Mouse (Mus musculus) embryonic facial prominence, embryonic 12.5 days (tissue): Measurements from ENCODE around the gene Zfp108. TPM values are rescaled to one million over a fixed set of nuclear protein-coding genes. Genes with fewer than 3 reads are reported as not detected.

Experiments used
- ATAC-seq: fragments of 200-750 bp; cut with Nextera tagmentation; 2 replicates; pipeline ENCODE4 v1.8.0; 2017; ENCODE audit not compliant: insufficient number of reproducible peaks, insufficient read depth, low FRiP score, low TSS enrichment
- H3K27ac ChIP-seq: fragments of 300-500 bp; sonication (generic); 2 replicates; pipeline ENCODE4 v1.5.1; 2016; ENCODE audit warnings: mild to moderate bottlenecking
- H3K27me3 ChIP-seq: fragments of 300-500 bp; sonication (generic); 2 replicates; pipeline ENCODE4 v1.6.1; 2016; ENCODE audit warnings: mild to moderate bottlenecking, moderate library complexity
- H3K36me3 ChIP-seq: fragments of 300-500 bp; sonication (generic); 2 replicates; pipeline ENCODE4 v1.6.1; 2016; ENCODE audit warnings: mild to moderate bottlenecking
- H3K4me1 ChIP-seq: fragments of 300-500 bp; sonication (generic); 2 replicates; pipeline ENCODE4 v1.6.1; 2016
- H3K4me2 ChIP-seq: fragments of 300-500 bp; sonication (generic); replicated peaks from 2 replicates; pipeline ENCODE4 v1.6.1; 2016; ENCODE audit warnings: mild to moderate bottlenecking, moderate library complexity
- H3K4me3 ChIP-seq: fragments of 300-500 bp; sonication (generic); 2 replicates; pipeline ENCODE4 v1.5.1; 2016; ENCODE audit warnings: mild to moderate bottlenecking
- H3K9ac ChIP-seq: fragments of 300-500 bp; sonication (generic); 2 replicates; pipeline ENCODE4 v1.6.1; 2016; ENCODE audit warnings: mild to moderate bottlenecking, moderate library complexity
- H3K9me3 ChIP-seq: fragments of 300-500 bp; sonication (generic); 2 replicates; pipeline ENCODE4 v1.6.1; 2016; ENCODE audit warnings: mild to moderate bottlenecking, moderate library complexity
- WGBS: fragments of 180-500 bp; shearing (Covaris S2); methylation state at CpG from one replicate; pipeline ENCODE4 v1.1.7; 2016; 5-methylcytosine and 5-hydroxymethylcytosine counted together
- polyA plus RNA-seq: library from polyadenylated mRNA; unstranded; fragments of >200 nt; fragmentation: Nextera tagmentation; extraction: Ambion mirVana; gene quantifications from 2 replicates; pipeline ENCODE4 v1.2.1, GENCODE M21; 2016

The Zfp108 gene
- polyA plus RNA-seq: 5.3 and 5.6 TPM in 2 replicates

DNA sequence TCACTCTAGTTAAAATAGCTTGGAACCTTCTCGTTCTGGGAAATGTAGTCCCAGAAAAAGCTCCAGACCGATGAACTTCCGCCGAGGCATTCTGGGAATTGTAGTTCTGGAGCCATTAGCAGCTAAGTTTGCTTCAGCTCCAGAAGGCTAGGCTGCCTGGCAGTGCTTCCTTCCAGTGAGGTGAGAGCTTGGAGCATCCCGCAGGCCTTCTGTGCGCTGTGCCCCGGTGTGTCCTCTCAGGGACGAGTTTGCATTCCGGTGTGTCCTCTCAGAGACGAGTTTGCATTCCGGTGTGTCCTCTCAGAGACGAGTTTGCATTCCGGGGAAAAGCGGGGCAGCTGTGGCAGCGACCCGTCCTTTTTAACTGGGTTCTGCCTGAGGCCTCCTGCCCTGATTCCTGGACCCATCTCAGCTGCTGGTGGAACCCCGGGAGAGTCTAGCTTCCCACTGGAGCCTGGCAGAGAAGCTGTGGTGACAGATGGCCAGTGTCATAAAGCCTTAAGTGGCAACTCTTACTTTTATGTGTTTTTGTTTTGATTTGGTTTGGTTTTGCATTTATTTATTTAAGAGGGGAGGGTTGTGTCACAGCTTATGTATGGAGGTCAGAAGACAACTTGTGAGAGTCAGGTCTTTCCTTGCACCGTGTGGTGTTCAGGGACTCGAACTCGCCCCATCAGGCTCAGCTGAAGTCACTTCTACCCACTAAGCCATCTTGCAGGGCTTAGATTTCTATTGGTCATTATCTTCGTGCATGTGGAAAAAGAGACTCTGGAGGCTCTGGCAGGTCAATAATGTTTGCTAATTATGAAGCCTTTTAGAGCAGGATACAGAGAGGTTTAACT lies at the start of gene Zfp108:
TSS of gene Zfp108 (plus strand) at position 162 of the 842 bp plus-strand sequence.
- ATAC-seq: peak; percentile 84
- 18% methylated on average over 21 of the region's 21 CpGs for WGBS
- peak within 1 kb of the TSS; percentile 52; the same call in 1 of the 2 replicates for H3K27ac ChIP-seq

DNA sequence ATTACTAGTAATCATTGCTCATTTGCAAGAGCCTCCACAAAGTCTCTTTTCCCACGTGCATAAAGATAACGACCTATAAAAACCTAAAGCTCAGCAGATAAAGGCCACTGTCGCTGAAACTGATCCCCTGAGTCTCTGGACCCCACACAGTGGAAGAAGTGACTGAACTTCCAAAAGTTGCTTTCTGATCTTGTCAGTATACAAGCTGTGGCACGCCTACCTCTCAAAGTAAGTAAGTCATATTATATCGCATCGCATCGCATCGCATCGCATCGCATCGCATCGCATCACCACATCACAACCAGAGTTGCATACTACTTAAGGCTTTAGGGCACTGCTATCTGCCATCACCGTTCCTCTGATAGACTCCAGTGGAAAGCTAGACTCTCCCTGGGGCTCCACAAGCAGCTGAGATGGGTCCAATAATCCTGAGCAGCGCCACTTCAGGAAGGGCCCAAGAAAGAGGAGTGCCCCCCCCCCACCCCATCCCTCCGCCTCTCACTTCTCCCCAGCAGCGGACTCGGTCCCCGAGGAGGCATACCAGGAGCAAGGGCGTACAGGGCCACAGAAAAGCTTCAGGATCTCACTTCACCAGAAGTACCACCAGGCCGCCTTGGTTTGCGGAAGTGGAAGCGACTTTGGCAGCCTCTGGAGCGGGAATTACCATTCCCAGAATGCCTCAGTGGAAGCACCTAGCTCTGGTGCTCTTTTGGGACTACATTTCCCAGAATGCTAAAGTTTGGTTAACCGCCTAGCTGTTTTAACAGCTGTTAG lies 46.9 kb upstream of the Zfp108 start:
- H3K27ac ChIP-seq: peak overlapping the region; percentile 73
- peak; percentile 86 for ATAC-seq
- no peaks in the 10 kb centered on the region for H3K27me3 ChIP-seq
- peak overlapping the region; percentile 65 for H3K4me3 ChIP-seq
- H3K4me2 ChIP-seq: peak overlapping the region; percentile 71
- 18% methylated on average over 24 of the region's 24 CpGs for WGBS
- H3K9ac ChIP-seq: peak overlapping the region; percentile 90
- peaks cover 25% of the 10 kb centered on the region for H3K36me3 ChIP-seq
- peaks cover 3% of the 10 kb centered on the region; the same call in 1 of the 2 replicates for H3K4me1 ChIP-seq
- H3K9me3 ChIP-seq: no peaks in the 10 kb centered on the region

More for the DNA sequence above, at the start of gene Zfp108:
- Histone ChIP-seq H3K4me3 (peak within 1 kb of the TSS; percentile 55), H3K36me3 (peaks cover 3% of the 10 kb centered on the region; the same call in 1 of the 2 replicates), H3K9me3 (no peaks in the 10 kb centered on the region), H3K4me1 (peaks cover 5% of the 10 kb centered on the region; the same call in 1 of the 2 replicates), H3K9ac (peak within 1 kb of the TSS; percentile 64), H3K4me2 (peak within 1 kb of the TSS; percentile 76), H3K27me3 (no peaks in the 10 kb centered on the region)

DNA sequence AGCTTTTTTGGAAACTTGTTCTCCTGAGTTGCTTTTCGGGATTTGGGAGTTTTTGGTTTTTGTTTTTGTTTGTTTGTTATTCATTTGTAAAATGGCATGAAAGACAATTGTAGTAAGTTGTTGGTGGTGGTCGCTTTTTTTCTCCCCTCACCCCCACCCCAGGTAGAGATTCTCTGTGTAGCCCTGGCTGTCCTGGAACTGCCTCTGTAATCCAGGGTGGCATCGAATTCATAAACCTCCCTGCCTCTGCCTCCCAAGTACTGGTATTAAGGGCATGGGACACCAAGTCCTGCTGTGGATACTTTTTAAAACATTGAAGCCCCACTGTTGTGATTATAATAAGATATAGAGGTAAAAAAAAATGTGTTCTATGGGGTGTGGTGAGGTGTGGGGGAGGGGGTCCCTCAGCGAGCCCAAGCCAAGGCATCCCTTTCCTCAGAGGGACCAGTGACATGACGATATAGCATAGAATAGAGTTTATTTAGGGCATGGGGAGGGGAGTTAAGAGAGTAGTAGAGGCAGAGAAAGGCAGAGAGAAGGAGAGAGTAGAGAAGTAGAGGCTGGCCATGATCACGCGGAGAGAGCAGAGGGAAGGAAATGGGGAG lies 46.2 kb upstream of the Zfp108 start:
- H3K4me2 ChIP-seq: peak overlapping the region; percentile 71
- ATAC-seq: no peak
- H3K9me3 ChIP-seq: no peaks in the 10 kb centered on the region
- H3K4me3 ChIP-seq: peak overlapping the region; percentile 65; the same call in 1 of the 2 replicates
- WGBS: 56% methylated on average over 7 of the region's 7 CpGs
- H3K9ac ChIP-seq: no peak overlapping the region
- H3K36me3 ChIP-seq: peaks cover 18% of the 10 kb centered on the region
- no peaks in the 10 kb centered on the region for H3K27me3 ChIP-seq
- H3K27ac ChIP-seq: no peak overlapping the region
- H3K4me1 ChIP-seq: peaks cover 3% of the 10 kb centered on the region; the same call in 1 of the 2 replicates

- Histone ChIP-seq H3K27me3 (no peaks in the 10 kb centered on the region), H3K4me3 (no peak overlapping the region), H3K36me3 (peaks cover 5% of the 10 kb centered on the region), H3K9ac (no peak overlapping the region), H3K9me3 (no peaks in the 10 kb centered on the region), H3K27ac (no peak overlapping the region), H3K4me2 (no peak overlapping the region), H3K4me1 (peaks cover 3% of the 10 kb centered on the region; the same call in 1 of the 2 replicates)
- whole genome bisulfite sequencing: 86% methylated on average over 2 of the region's 2 CpGs
- no peak for ATAC-seq
Observed at GRCm38 (mm10) chr7:24210296-24210695, 44.3 kb upstream of the Zfp108 start.

DNA sequence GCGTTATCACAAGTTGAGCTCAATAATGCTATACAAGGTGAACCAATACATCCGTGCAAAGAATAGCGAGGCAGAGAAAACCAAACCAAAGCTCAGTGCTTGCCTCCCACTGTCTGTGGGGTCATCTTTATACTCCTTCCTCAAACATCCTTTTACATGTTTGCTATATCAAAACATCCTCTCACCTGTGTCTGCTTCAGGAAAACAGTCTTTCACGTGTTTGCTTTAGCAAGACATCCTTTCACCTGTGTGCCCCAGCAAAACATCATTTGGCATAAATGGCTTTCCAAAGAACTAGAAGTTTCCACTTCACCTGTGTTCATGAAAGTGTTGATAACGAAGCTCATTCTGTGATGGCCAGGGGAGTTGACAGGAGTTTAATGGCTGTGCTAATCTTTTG lies 43.3 kb upstream of the Zfp108 start, which contains the start of gene Zfp111:
TSS of gene Zfp111 (minus strand) at position 101 of the 400 bp plus-strand sequence.
- Histone ChIP-seq H3K9me3 (no peaks in the 10 kb centered on the region), H3K36me3 (no peaks in the 10 kb centered on the region), H3K4me2 (no peak within 1 kb of the TSS), H3K27me3 (no peaks in the 10 kb centered on the region), H3K9ac (no peak within 1 kb of the TSS), H3K27ac (no peak within 1 kb of the TSS), H3K4me3 (no peak within 1 kb of the TSS), H3K4me1 (peaks cover 3% of the 10 kb centered on the region; the same call in 1 of the 2 replicates)
- WGBS: 80% methylated on average over 5 of the region's 5 CpGs
- ATAC-seq: no peak

DNA sequence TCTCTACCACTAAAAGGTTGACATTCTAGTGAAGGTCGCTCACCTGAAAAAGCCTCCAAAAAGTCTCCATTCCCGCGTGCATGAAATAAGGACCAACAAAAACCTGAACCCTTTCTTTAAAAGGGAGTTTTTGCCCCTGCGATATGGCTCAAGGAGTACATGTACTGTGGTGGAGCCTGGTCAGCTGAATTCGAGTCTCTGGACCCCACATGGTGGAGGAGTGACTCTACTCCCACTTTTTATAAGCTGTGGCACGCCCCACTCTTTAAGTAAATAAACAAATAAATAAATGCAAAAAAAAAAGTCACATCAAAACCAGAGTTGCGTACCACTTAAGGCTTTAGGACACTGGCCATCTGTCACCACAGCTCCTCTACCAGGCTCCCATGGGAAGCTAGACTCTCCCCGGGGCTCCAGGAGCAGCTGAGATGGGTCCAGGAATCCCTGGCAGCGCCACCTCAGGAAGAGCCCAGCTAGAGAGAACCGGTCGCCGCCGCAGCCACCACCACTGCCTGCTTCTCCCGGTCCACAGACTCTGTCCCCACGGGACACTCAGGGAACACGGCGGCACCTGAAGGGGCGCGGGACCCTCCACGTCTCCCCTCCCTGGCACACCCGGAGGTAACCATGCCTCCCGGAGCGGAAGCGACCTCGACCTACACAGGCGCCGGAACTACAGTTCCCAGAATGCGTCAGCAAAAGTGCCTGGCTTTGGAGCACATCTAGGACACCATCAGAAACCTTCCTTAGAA lies 17.4 kb upstream of the Zfp108 start, which contains the start of gene Zfp109:
TSS of gene Zfp109 (minus strand) at position 521 of the 752 bp plus-strand sequence.
- peak within 1 kb of the TSS; percentile 53 for H3K4me2 ChIP-seq
- no peaks in the 10 kb centered on the region for H3K9me3 ChIP-seq
- H3K36me3 ChIP-seq: peaks cover 16% of the 10 kb centered on the region; the same call in 1 of the 2 replicates
- 4% methylated on average over 28 of the region's 28 CpGs for WGBS
- peak within 1 kb of the TSS; percentile 70 for H3K4me3 ChIP-seq
- peak; percentile 80 for ATAC-seq
- H3K27ac ChIP-seq: no peak within 1 kb of the TSS
- no peaks in the 10 kb centered on the region for H3K27me3 ChIP-seq
- peak within 1 kb of the TSS; percentile 61 for H3K9ac ChIP-seq
- H3K4me1 ChIP-seq: no peaks in the 10 kb centered on the region

DNA sequence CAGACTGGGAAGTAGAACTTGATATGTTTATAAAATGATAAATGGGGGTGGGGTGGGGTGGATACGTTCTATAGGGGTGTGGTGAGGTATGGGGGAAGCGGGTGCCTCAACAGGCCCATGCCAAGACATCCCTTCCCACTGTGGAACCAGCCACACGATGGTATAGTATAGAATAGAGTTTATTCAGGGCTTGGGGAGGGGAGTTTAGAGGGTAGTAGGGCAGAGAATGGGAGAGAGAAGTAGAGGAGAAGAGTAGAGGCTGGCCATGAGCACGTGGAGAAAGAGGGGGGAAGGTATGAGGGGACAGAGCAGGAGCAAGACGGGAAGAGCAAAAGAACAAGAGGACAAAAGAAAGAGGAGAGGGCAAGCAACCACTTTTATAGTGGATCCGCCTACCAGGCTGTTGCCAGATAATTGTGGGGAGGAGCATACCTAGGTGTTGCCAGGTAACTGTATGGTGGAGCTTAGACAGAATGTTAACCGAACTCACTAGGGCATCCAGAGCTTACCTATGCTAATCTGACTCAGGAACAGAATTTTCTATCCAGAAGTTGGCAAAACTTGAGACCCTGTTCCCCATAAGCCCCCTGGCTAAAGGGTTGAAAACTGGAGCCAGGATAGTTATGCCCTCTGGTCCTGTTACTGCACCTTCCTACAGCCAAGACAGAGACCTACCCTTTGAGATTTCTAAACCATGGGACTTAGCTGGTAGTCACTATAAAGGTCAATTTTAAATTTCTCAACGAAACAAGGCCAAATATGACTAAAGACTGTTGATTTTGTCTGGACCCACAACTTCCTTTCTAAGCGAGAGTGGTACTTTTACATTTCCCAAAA lies 597 bp upstream of the Zfp108 start:
- H3K4me3 ChIP-seq: peak overlapping the region; percentile 55; the same call in 1 of the 2 replicates

GRCm38 (mm10) chr7:24259306-24259999 lies 4.9 kb downstream of the Zfp108 start:
- Histone ChIP-seq H3K9ac (no peak overlapping the region), H3K4me1 (peaks cover 5% of the 10 kb centered on the region; the same call in 1 of the 2 replicates), H3K27ac (no peak overlapping the region), H3K9me3 (no peaks in the 10 kb centered on the region), H3K4me2 (no peak overlapping the region), H3K27me3 (no peaks in the 10 kb centered on the region), H3K36me3 (peaks cover 23% of the 10 kb centered on the region), H3K4me3 (no peak overlapping the region)
- 90% methylated on average over 13 of the region's 13 CpGs for WGBS
- no peak for ATAC-seq

More for the DNA sequence above, 597 bp upstream of the Zfp108 start:
- no peak; the same call in 1 of the 2 replicates for ATAC-seq
- no peaks in the 10 kb centered on the region for H3K27me3 ChIP-seq
- H3K4me2 ChIP-seq: peak overlapping the region; percentile 76
- no peaks in the 10 kb centered on the region for H3K9me3 ChIP-seq
- no peak overlapping the region for H3K9ac ChIP-seq
- H3K36me3 ChIP-seq: no peaks in the 10 kb centered on the region
- H3K4me1 ChIP-seq: peaks cover 5% of the 10 kb centered on the region; the same call in 1 of the 2 replicates
- H3K27ac ChIP-seq: no peak overlapping the region
- 58% methylated on average over 9 of the region's 9 CpGs for WGBS

- Histone ChIP-seq H3K4me2 (no peak overlapping the region), H3K9ac (no peak overlapping the region), H3K27ac (no peak overlapping the region), H3K9me3 (no peaks in the 10 kb centered on the region), H3K4me3 (no peak overlapping the region), H3K36me3 (peaks cover 23% of the 10 kb centered on the region), H3K4me1 (peaks cover 5% of the 10 kb centered on the region; the same call in 1 of the 2 replicates), H3K27me3 (no peaks in the 10 kb centered on the region)
- no peak for ATAC-seq
- WGBS: 89% methylated on average over 4 of the region's 4 CpGs
Observed at GRCm38 (mm10) chr7:24260000-24260312, 5.4 kb downstream of the Zfp108 start.
